Mouse (Mus musculus): ENCODE results near the gene Dhx37.
"Not testable (repeated sequence)": the region's sequence is repeated elsewhere in the genome, so short reads cannot be mapped to it uniquely, and the experiment has no call there.

Gene Dhx37

GRCm38 (mm10) chr5:125389579-125390441 is 44.1 kb downstream of the Dhx37 start, which contains the start of gene Ubc:
Gene Ubc, minus strand, starts transcription at chr5:125390202.
- peak; percentile 94 for DNase-seq (ENCODE audit: low spot score)

GRCm38 (mm10) chr5:125389131-125389578 is 44.8 kb downstream of the Dhx37 start, which contains the start of gene Gm10382:
Gene Gm10382, plus strand, starts transcription at chr5:125389322.
- peak; percentile 90 for DNase-seq (ENCODE audit: low spot score)

- DNase-seq (ENCODE audit: low spot score): no peak
These were observed 45.4 kb downstream of the Dhx37 start for GRCm38 (mm10) chr5:125388358-125389092.

GRCm38 (mm10) chr5:125387295-125387694 is 46.6 kb downstream of the Dhx37 start:
- DNase-seq (ENCODE audit: low spot score): not testable (repeated sequence)

- DNase-seq (ENCODE audit: low spot score): no peak
These were observed 48.5 kb downstream of the Dhx37 start for GRCm38 (mm10) chr5:125385215-125385940.

GRCm38 (mm10) chr5:125384512-125385214 is 49.3 kb downstream of the Dhx37 start:
- DNase-seq (ENCODE audit: low spot score): no peak

GRCm38 (mm10) chr5:125383637-125384420 is 50.1 kb downstream of the Dhx37 start:
- DNase-seq (ENCODE audit: low spot score): no peak

- peak; percentile 53 for DNase-seq (ENCODE audit: low spot score)
These were observed 51.0 kb downstream of the Dhx37 start for GRCm38 (mm10) chr5:125382673-125383558.

- no peak for DNase-seq (ENCODE audit: low spot score)
These were observed 51.8 kb downstream of the Dhx37 start for GRCm38 (mm10) chr5:125381954-125382672.

- no peak for DNase-seq (ENCODE audit: low spot score)
These were observed 55.0 kb downstream of the Dhx37 start for GRCm38 (mm10) chr5:125378919-125379318.

GRCm38 (mm10) chr5:125377214-125377613 is 56.7 kb downstream of the Dhx37 start:
- no peak for DNase-seq (ENCODE audit: low spot score)

GRCm38 (mm10) chr5:125375871-125376270 is 58.0 kb downstream of the Dhx37 start:
- no peak for DNase-seq (ENCODE audit: low spot score)

GRCm38 (mm10) chr5:125372027-125372426 is 61.9 kb downstream of the Dhx37 start:
- no peak for DNase-seq (ENCODE audit: low spot score)

GRCm38 (mm10) chr5:125370950-125371693 is 62.8 kb downstream of the Dhx37 start:
- no peak for DNase-seq (ENCODE audit: low spot score)

- peak; percentile 79 for DNase-seq (ENCODE audit: low spot score)
These were observed 65.4 kb downstream of the Dhx37 start for GRCm38 (mm10) chr5:125368568-125368967.

- no peak for DNase-seq (ENCODE audit: low spot score)
These were observed 65.8 kb downstream of the Dhx37 start for GRCm38 (mm10) chr5:125368156-125368555.

GRCm38 (mm10) chr5:125364851-125365429 is 69.0 kb downstream of the Dhx37 start:
- no peak for DNase-seq (ENCODE audit: low spot score)

- DNase-seq (ENCODE audit: low spot score): no peak
These were observed 70.0 kb downstream of the Dhx37 start for GRCm38 (mm10) chr5:125363894-125364293.

All from lung, postnatal 25 days (tissue).